Mouse (Mus musculus) heart, adult 2 months (tissue): Measurements from ENCODE around the gene Ifngr1.

Experiments used
- EP300 ChIP-seq: fragments of 200-500 bp; IDR thresholded peaks from 2 replicates; pipeline ENCODE4 v1.6.1; 2011; ENCODE audit warnings: low read depth, low read length, control low read depth; ENCODE audit not compliant: insufficient read depth
- POLR2A ChIP-seq: fragments of 200-500 bp; IDR thresholded peaks from 2 replicates; pipeline ENCODE4 v1.6.1; 2011; ENCODE audit warnings: mild to moderate bottlenecking, low read depth, low read length, control low read depth; ENCODE audit not compliant: insufficient read depth

GRCm38 (mm10) chr10:19584064-19584463 is 7.7 kb upstream of the Ifngr1 start:
- no peak for TF ChIP-seq POLR2A
- TF ChIP-seq EP300: no peak
